11 mouse cellular contexts compared by ENCODE assay signal in genomic region chr15:103301547-103302340, GRCm38 (mm10). TPM values are rescaled to one million over a fixed set of nuclear protein-coding genes. Genes with fewer than 3 reads are reported as not detected.
DNase-seq lines count a peak whose midpoint lies in the region; ATAC-seq and TF ChIP-seq lines count a peak whose summit lies in the region.
"Had no signal": no experiment of that assay in that cellular context is flagged by ENCODE, and none has a peak within 500 bp of the region (broad histone marks: within the 10 kb centered on the region; RNA-seq: fewer than 3 reads in every experiment).

No protein-coding gene starts in this region.

- 0 out of 2 replicates have a peak, but pooled peaks have one; percentile 6 for ATAC-seq in kidney, embryonic 15.5 days (replicated peaks; ENCODE audit: low FRiP score)
- ATAC-seq in embryonic facial prominence, embryonic 15.5 days (ENCODE audit: insufficient number of reproducible peaks, low FRiP score, low TSS enrichment, low read depth) = no peak
- no peak for ATAC-seq in intestine, postnatal 0 days
- no peak for ATAC-seq in neural tube, embryonic 12.5 days (ENCODE audit: low FRiP score, low read depth)
- ATAC-seq in CD4-positive, CD25-positive, alpha-beta regulatory T cell, adult 4 months = no peak

- peaks cover 18% of the 10 kb centered on the region for H3K36me3 ChIP-seq in kidney, embryonic 15.5 days
- peaks cover 14% of the 10 kb centered on the region; the same call in 1 of the 2 replicates for H3K36me3 ChIP-seq in embryonic facial prominence, embryonic 15.5 days
- H3K36me3 ChIP-seq in intestine, postnatal 0 days (ENCODE audit: control insufficient read depth, insufficient read depth) = peaks cover 31% of the 10 kb centered on the region
- no peaks in the 10 kb centered on the region for H3K36me3 ChIP-seq in neural tube, embryonic 12.5 days

- no peak overlapping the region for H3K4me3 ChIP-seq in kidney, embryonic 15.5 days (replicated peaks)
- H3K4me3 ChIP-seq in embryonic facial prominence, embryonic 15.5 days (replicated peaks) = no peak overlapping the region
- no peak overlapping the region for H3K4me3 ChIP-seq in intestine, postnatal 0 days (ENCODE audit: low read depth, low read length)
- 0 out of 2 replicates have a peak overlapping the region, but pooled peaks have one; percentile 3 for H3K4me3 ChIP-seq in neural tube, embryonic 12.5 days

- H3K9ac ChIP-seq in kidney, embryonic 15.5 days = no peak overlapping the region
- H3K9ac ChIP-seq in embryonic facial prominence, embryonic 15.5 days = 0 out of 2 replicates have a peak overlapping the region, but pooled peaks have one; percentile 15
- no peak overlapping the region for H3K9ac ChIP-seq in intestine, postnatal 0 days (ENCODE audit: low read depth, low read length)
- H3K9ac ChIP-seq in neural tube, embryonic 12.5 days = peak overlapping the region; percentile 52

- peaks cover 94% of the 10 kb centered on the region for H3K4me1 ChIP-seq in kidney, embryonic 15.5 days
- peaks cover 85% of the 10 kb centered on the region for H3K4me1 ChIP-seq in embryonic facial prominence, embryonic 15.5 days
- H3K4me1 ChIP-seq in intestine, postnatal 0 days (replicated peaks; ENCODE audit: control insufficient read depth, insufficient read depth, low read length) = peaks cover 13% of the 10 kb centered on the region
- peaks cover 95% of the 10 kb centered on the region for H3K4me1 ChIP-seq in neural tube, embryonic 12.5 days

- H3K9me3 ChIP-seq in kidney, embryonic 15.5 days (replicated peaks) = no peaks in the 10 kb centered on the region
- H3K9me3 ChIP-seq in embryonic facial prominence, embryonic 15.5 days (replicated peaks) = no peaks in the 10 kb centered on the region
- no peaks in the 10 kb centered on the region for H3K9me3 ChIP-seq in intestine, postnatal 0 days (ENCODE audit: control insufficient read depth)
- H3K9me3 ChIP-seq in neural tube, embryonic 12.5 days = no peaks in the 10 kb centered on the region
- H3K9me3 ChIP-seq: G1E had no signal

- H3K27ac ChIP-seq in kidney, embryonic 15.5 days = peak overlapping the region; percentile 98
- H3K27ac ChIP-seq in embryonic facial prominence, embryonic 15.5 days (replicated peaks) = peak overlapping the region; percentile 95
- H3K27ac ChIP-seq in intestine, postnatal 0 days (ENCODE audit: low read depth, low read length) = no peak overlapping the region
- H3K27ac ChIP-seq in neural tube, embryonic 12.5 days = peak overlapping the region; percentile 99

- TF ChIP-seq CTCF in intestine, postnatal 0 days (IDR thresholded peaks at IDR 0.05; ENCODE audit: low read depth) = 0 out of 2 replicates have a peak, but pooled peaks have one; percentile 1

- DNase-seq in kidney, postnatal 14 days = no peak
- DNase-seq in gastrocnemius, postnatal 4 days (ENCODE audit: low spot score in 2 of 2) = no peak
- DNase-seq in adrenal gland, adult 8-10 months = no peak

- no peaks in the 10 kb centered on the region for H3K27me3 ChIP-seq in kidney, embryonic 15.5 days
- no peaks in the 10 kb centered on the region for H3K27me3 ChIP-seq in embryonic facial prominence, embryonic 15.5 days
- H3K27me3 ChIP-seq in intestine, postnatal 0 days (replicated peaks; ENCODE audit: control insufficient read depth, insufficient read depth, low read length) = no peaks in the 10 kb centered on the region
- H3K27me3 ChIP-seq in neural tube, embryonic 12.5 days (replicated peaks) = no peaks in the 10 kb centered on the region

- WGBS in kidney, embryonic 15.5 days = 17% methylated on average over 5 of the region's 5 CpGs
- 38% methylated on average over 5 of the region's 5 CpGs for WGBS in embryonic facial prominence, embryonic 15.5 days
- WGBS in intestine, postnatal 0 days = 50% methylated on average over 5 of the region's 5 CpGs
- WGBS in neural tube, embryonic 12.5 days = 15% methylated on average over 5 of the region's 5 CpGs

- peak overlapping the region; percentile 67; the same call in 1 of the 2 replicates for H3K4me2 ChIP-seq in kidney, embryonic 15.5 days
- no peak overlapping the region for H3K4me2 ChIP-seq in embryonic facial prominence, embryonic 15.5 days (replicated peaks)
- H3K4me2 ChIP-seq in intestine, postnatal 0 days (replicated peaks; ENCODE audit: low read depth) = no peak overlapping the region
- H3K4me2 ChIP-seq in neural tube, embryonic 12.5 days (replicated peaks) = peak overlapping the region; percentile 66

RNA-seq across cellular contexts. Expression of gene Gpr84, which starts 8.7 kb away (rescaled TPM):
- polyA plus RNA-seq in kidney, embryonic 15.5 days (2015; fragmentation: Nextera tagmentation; extraction: Ambion mirVana) = 0.42 and 0.48 TPM in 2 replicates
- polyA plus RNA-seq in embryonic facial prominence, embryonic 15.5 days (2015; fragmentation: Nextera tagmentation; extraction: Ambion mirVana) = 0.50 and 0.73 TPM in 2 replicates
- polyA plus RNA-seq in intestine, postnatal 0 days (2015; fragmentation: Nextera tagmentation; extraction: Ambion mirVana) = not detected in 2 replicates
- 0.25 and 0.29 TPM in 2 replicates for polyA plus RNA-seq in neural tube, embryonic 12.5 days (2016; fragmentation: Nextera tagmentation; extraction: Ambion mirVana)
- not detected for polyA plus RNA-seq in CD4-positive, CD25-positive, alpha-beta regulatory T cell, adult 4 months (2017; shearing (Covaris generic))
- total RNA-seq in gastrocnemius, postnatal 4 days (2021) = under 1 TPM; 0.16 to 0.20 TPM
- not detected for total RNA-seq in adrenal gland, adult 8-10 months (2022)
- total RNA-seq: G1E; gastrocnemius, adult 18-20 months had no signal
- polyA plus RNA-seq: G1E had no signal

RNA-seq across cellular contexts. Expression of gene Copz1, which starts 29.2 kb away (rescaled TPM):
- polyA plus RNA-seq in kidney, embryonic 15.5 days (2015; fragmentation: Nextera tagmentation; extraction: Ambion mirVana) = 298 and 300 TPM in 2 replicates
- polyA plus RNA-seq in embryonic facial prominence, embryonic 15.5 days (2015; fragmentation: Nextera tagmentation; extraction: Ambion mirVana) = 264 and 279 TPM in 2 replicates
- 248 and 253 TPM in 2 replicates for polyA plus RNA-seq in intestine, postnatal 0 days (2015; fragmentation: Nextera tagmentation; extraction: Ambion mirVana)
- 231 and 243 TPM in 2 replicates for polyA plus RNA-seq in neural tube, embryonic 12.5 days (2016; fragmentation: Nextera tagmentation; extraction: Ambion mirVana)
- polyA plus RNA-seq in CD4-positive, CD25-positive, alpha-beta regulatory T cell, adult 4 months (2017; shearing (Covaris generic)) = 100 to 1,000 TPM; 213 to 244 TPM
- 10 to 100 TPM; 72.8 to 78.4 TPM for total RNA-seq in gastrocnemius, postnatal 4 days (2021)
- total RNA-seq in adrenal gland, adult 8-10 months (2022) = 100 to 1,000 TPM; 156 to 167 (median 161) TPM

RNA-seq across cellular contexts. Expression of gene Zfp385a, which starts 38.1 kb away (rescaled TPM):
- polyA plus RNA-seq in kidney, embryonic 15.5 days (2015; fragmentation: Nextera tagmentation; extraction: Ambion mirVana) = 12.5 and 14.4 TPM in 2 replicates
- 16.1 and 18.9 TPM in 2 replicates for polyA plus RNA-seq in embryonic facial prominence, embryonic 15.5 days (2015; fragmentation: Nextera tagmentation; extraction: Ambion mirVana)
- polyA plus RNA-seq in intestine, postnatal 0 days (2015; fragmentation: Nextera tagmentation; extraction: Ambion mirVana) = 2.9 and 3.1 TPM in 2 replicates
- 20.2 and 20.9 TPM in 2 replicates for polyA plus RNA-seq in neural tube, embryonic 12.5 days (2016; fragmentation: Nextera tagmentation; extraction: Ambion mirVana)
- polyA plus RNA-seq in CD4-positive, CD25-positive, alpha-beta regulatory T cell, adult 4 months (2017; shearing (Covaris generic)) = not detected
- 10 to 100 TPM; 62.1 to 70.0 TPM for total RNA-seq in gastrocnemius, postnatal 4 days (2021)
- total RNA-seq in adrenal gland, adult 8-10 months (2022) = 10 to 100 TPM; 13.4 to 21.9 (median 19.1) TPM

RNA-seq across cellular contexts. Expression of gene Nfe2, which starts 43.5 kb away (rescaled TPM):
- 5.1 and 6.2 TPM in 2 replicates for polyA plus RNA-seq in kidney, embryonic 15.5 days (2015; fragmentation: Nextera tagmentation; extraction: Ambion mirVana)
- 2.0 and 2.3 TPM in 2 replicates for polyA plus RNA-seq in embryonic facial prominence, embryonic 15.5 days (2015; fragmentation: Nextera tagmentation; extraction: Ambion mirVana)
- 0.82 and 0.90 TPM in 2 replicates for polyA plus RNA-seq in intestine, postnatal 0 days (2015; fragmentation: Nextera tagmentation; extraction: Ambion mirVana)
- polyA plus RNA-seq in neural tube, embryonic 12.5 days (2016; fragmentation: Nextera tagmentation; extraction: Ambion mirVana) = 3.2 and 4.3 TPM in 2 replicates
- polyA plus RNA-seq in CD4-positive, CD25-positive, alpha-beta regulatory T cell, adult 4 months (2017; shearing (Covaris generic)) = under 1 TPM; 0.34 to 0.84 TPM
- 1 to 10 TPM in 1 of 2 experiments, under 1 TPM in 1; 0.61 to 1.5 TPM for total RNA-seq in gastrocnemius, postnatal 4 days (2021)
- under 1 TPM in 3 of 4 experiments, not detected in 1; 0.24 to 0.44 (median 0.37) TPM for total RNA-seq in adrenal gland, adult 8-10 months (2022)
- total RNA-seq: gastrocnemius, adult 18-20 months; left cerebral cortex, postnatal 10 days had no signal

Comparison
In these comparisons a context has a peak if more than half of its experiments do, and no peak if none do; other contexts are left out.
1. H3K4me2 ChIP-seq: peak in kidney, embryonic 15.5 days (single experiment) and neural tube, embryonic 12.5 days (single experiment); none in embryonic facial prominence, embryonic 15.5 days (single experiment) and intestine, postnatal 0 days (single experiment).
2. H3K9ac ChIP-seq: peak in embryonic facial prominence, embryonic 15.5 days (single experiment) and neural tube, embryonic 12.5 days (single experiment); none in kidney, embryonic 15.5 days (single experiment) and intestine, postnatal 0 days (single experiment).